Mouse (Mus musculus) liver, embryonic 13.5 days (tissue): ENCODE measurements at regions not wholly inside any gene's neighbourhood (a gene's known extent, or its start where the extent isn't known, plus 50 kb on each side); places are given as distances from the start of the nearest gene placed in this dataset.

ENCODE experiments used
- ATAC-seq: fragments of 200-750 bp; cut with Nextera tagmentation; 2 replicates; pipeline ENCODE4 v1.8.0; 2017; ENCODE audit warnings: low read depth, mild to moderate bottlenecking, moderate number of reproducible peaks, moderate library complexity
- DNase-seq: peaks from one replicate; pipeline ENCODE4 v3.0.0; 2022
- H3K27ac ChIP-seq: fragments of 300-500 bp; sonication (generic); 2 replicates; pipeline ENCODE4 v1.5.1; 2015; ENCODE audit warnings: moderate library complexity, mild to moderate bottlenecking, inconsistent platforms
- H3K27me3 ChIP-seq: fragments of 300-500 bp; sonication (generic); 2 replicates; pipeline ENCODE4 v1.6.1; 2015; ENCODE audit warnings: mild to moderate bottlenecking, inconsistent platforms
- H3K36me3 ChIP-seq: fragments of 300-500 bp; sonication (generic); 2 replicates; pipeline ENCODE4 v1.6.1; 2015; ENCODE audit warnings: mild to moderate bottlenecking, inconsistent platforms
- H3K4me1 ChIP-seq: fragments of 300-500 bp; sonication (generic); replicated peaks from 2 replicates; pipeline ENCODE4 v1.6.1; 2015; ENCODE audit warnings: inconsistent platforms
- H3K4me2 ChIP-seq: fragments of 300-500 bp; sonication (generic); 2 replicates; pipeline ENCODE4 v1.6.1; 2015; ENCODE audit warnings: inconsistent platforms, mild to moderate bottlenecking, moderate library complexity
- H3K4me3 ChIP-seq: fragments of 300-500 bp; sonication (generic); replicated peaks from 2 replicates; pipeline ENCODE4 v1.5.1; 2015; ENCODE audit warnings: mild to moderate bottlenecking, inconsistent platforms
- H3K9ac ChIP-seq: fragments of 300-500 bp; sonication (generic); 2 replicates; pipeline ENCODE4 v1.6.1; 2015; ENCODE audit warnings: mild to moderate bottlenecking, inconsistent platforms
- H3K9me3 ChIP-seq: fragments of 300-500 bp; sonication (generic); replicated peaks from 2 replicates; pipeline ENCODE4 v1.6.1; 2016; ENCODE audit warnings: inconsistent platforms
- WGBS: fragments of 180-500 bp; shearing (Covaris S2); methylation state at CpG from one replicate; pipeline ENCODE4 v1.1.7; 2015; ENCODE audit not compliant: insufficient replicate concordance; 5-methylcytosine and 5-hydroxymethylcytosine counted together

GRCm38 (mm10) chr16:29772609-29772988 lies 193.5 kb downstream of the Opa1 start:
- H3K4me2 ChIP-seq, result no peak overlapping the region
- no peaks in the 10 kb centered on the region for H3K27me3 ChIP-seq
- no peak overlapping the region for H3K9ac ChIP-seq
- no peak overlapping the region for H3K4me3 ChIP-seq
- no peak overlapping the region for H3K27ac ChIP-seq
- H3K4me1 ChIP-seq, result peaks cover 12% of the 10 kb centered on the region
- no peaks in the 10 kb centered on the region for H3K36me3 ChIP-seq
- WGBS, result 22% methylated on average over 12 of the region's 12 CpGs
- DNase-seq (no peak), ATAC-seq (no peak)
- H3K9me3 ChIP-seq, result no peaks in the 10 kb centered on the region

- WGBS, result 68% methylated on average over 6 of the region's 6 CpGs
- Histone ChIP-seq H3K27ac (no peak overlapping the region), H3K36me3 (no peaks in the 10 kb centered on the region), H3K27me3 (no peaks in the 10 kb centered on the region), H3K9me3 (no peaks in the 10 kb centered on the region), H3K9ac (no peak overlapping the region), H3K4me2 (no peak overlapping the region), H3K4me3 (no peak overlapping the region), H3K4me1 (peaks cover 12% of the 10 kb centered on the region)
- ATAC-seq, result no peak
- no peak for DNase-seq
Observed at GRCm38 (mm10) chr16:29773056-29773455, 193.9 kb downstream of the Opa1 start.

- no peak for DNase-seq
- Histone ChIP-seq H3K4me1 (peaks cover 12% of the 10 kb centered on the region), H3K4me2 (no peak overlapping the region), H3K9me3 (no peaks in the 10 kb centered on the region), H3K36me3 (no peaks in the 10 kb centered on the region), H3K27me3 (no peaks in the 10 kb centered on the region), H3K9ac (no peak overlapping the region), H3K27ac (no peak overlapping the region), H3K4me3 (no peak overlapping the region)
- WGBS, result 44% methylated on average over 2 of the region's 2 CpGs
- ATAC-seq, result no peak
Observed at GRCm38 (mm10) chr16:29774949-29775348, 195.8 kb downstream of the Opa1 start.

- no peaks in the 10 kb centered on the region for H3K36me3 ChIP-seq
- DNase-seq (no peak), ATAC-seq (no peak)
- 23% methylated on average over 5 of the region's 5 CpGs for WGBS
- no peaks in the 10 kb centered on the region for H3K9me3 ChIP-seq
- H3K9ac ChIP-seq, result no peak overlapping the region
- H3K4me3 ChIP-seq, result no peak overlapping the region
- H3K4me2 ChIP-seq, result no peak overlapping the region
- H3K27me3 ChIP-seq, result no peaks in the 10 kb centered on the region
- peaks cover 12% of the 10 kb centered on the region for H3K4me1 ChIP-seq
- no peak overlapping the region for H3K27ac ChIP-seq
Observed at GRCm38 (mm10) chr16:29775879-29776278, 196.7 kb downstream of the Opa1 start.

- Histone ChIP-seq H3K27ac (no peak overlapping the region), H3K4me3 (no peak overlapping the region), H3K9me3 (no peaks in the 10 kb centered on the region), H3K36me3 (no peaks in the 10 kb centered on the region), H3K9ac (no peak overlapping the region), H3K27me3 (no peaks in the 10 kb centered on the region), H3K4me2 (no peak overlapping the region), H3K4me1 (peaks cover 11% of the 10 kb centered on the region)
- 44% methylated on average over 4 of the region's 4 CpGs for WGBS
- no peak for ATAC-seq
- DNase-seq, result no peak
Observed at GRCm38 (mm10) chr16:29782441-29782840, 203.3 kb downstream of the Opa1 start.

- Histone ChIP-seq H3K9me3 (no peaks in the 10 kb centered on the region), H3K27ac (no peak overlapping the region), H3K4me2 (no peak overlapping the region), H3K36me3 (no peaks in the 10 kb centered on the region), H3K4me3 (no peak overlapping the region), H3K4me1 (peaks cover 31% of the 10 kb centered on the region), H3K9ac (no peak overlapping the region), H3K27me3 (no peaks in the 10 kb centered on the region)
- ATAC-seq, result no peak
- no peak for DNase-seq
- 90% methylated on average over 3 of the region's 3 CpGs for WGBS
Observed at GRCm38 (mm10) chr16:29785114-29785513, 206.0 kb downstream of the Opa1 start.

GRCm38 (mm10) chr16:29786540-29786939 lies 207.4 kb downstream of the Opa1 start:
- 69% methylated on average over 8 of the region's 8 CpGs for WGBS
- no peak overlapping the region for H3K27ac ChIP-seq
- no peak overlapping the region for H3K4me2 ChIP-seq
- H3K9me3 ChIP-seq, result no peaks in the 10 kb centered on the region
- no peaks in the 10 kb centered on the region for H3K36me3 ChIP-seq
- peaks cover 31% of the 10 kb centered on the region for H3K4me1 ChIP-seq
- DNase-seq (no peak), ATAC-seq (no peak)
- H3K27me3 ChIP-seq, result no peaks in the 10 kb centered on the region
- no peak overlapping the region for H3K9ac ChIP-seq
- no peak overlapping the region for H3K4me3 ChIP-seq

- Histone ChIP-seq H3K27ac (peak overlapping the region; percentile 80), H3K9me3 (no peaks in the 10 kb centered on the region), H3K36me3 (no peaks in the 10 kb centered on the region), H3K4me1 (peaks cover 26% of the 10 kb centered on the region), H3K4me3 (no peak overlapping the region), H3K4me2 (peak overlapping the region; percentile 23; the same call in 1 of the 2 replicates), H3K9ac (no peak overlapping the region), H3K27me3 (no peaks in the 10 kb centered on the region)
- WGBS, result 36% methylated on average over 5 of the region's 5 CpGs
- DNase-seq (peak; percentile 46), ATAC-seq (peak; percentile 82)
Observed at GRCm38 (mm10) chr16:29787633-29788511, 208.7 kb downstream of the Opa1 start.

- H3K27me3 ChIP-seq, result 0 out of 2 replicates have a peak, but pooled peaks cover under 1% of the 10 kb centered on the region
- ATAC-seq (no peak), DNase-seq (no peak)
- no peaks in the 10 kb centered on the region for H3K36me3 ChIP-seq
- H3K9me3 ChIP-seq, result no peaks in the 10 kb centered on the region
- no peak overlapping the region for H3K4me2 ChIP-seq
- H3K27ac ChIP-seq, result no peak overlapping the region
- H3K4me1 ChIP-seq, result peaks cover 24% of the 10 kb centered on the region
- no peak overlapping the region for H3K9ac ChIP-seq
- no peak overlapping the region for H3K4me3 ChIP-seq
- WGBS, result 83% methylated on average over 3 of the region's 3 CpGs
Observed at GRCm38 (mm10) chr16:29790064-29790463, 210.9 kb downstream of the Opa1 start.

- H3K27me3 ChIP-seq, result peaks cover 49% of the 10 kb centered on the region
- no peaks in the 10 kb centered on the region for H3K36me3 ChIP-seq
- WGBS, result 38% methylated on average over 3 of the region's 3 CpGs
- DNase-seq (no peak), ATAC-seq (no peak)
- peaks cover 8% of the 10 kb centered on the region for H3K4me1 ChIP-seq
- H3K4me3 ChIP-seq, result no peak overlapping the region
- no peaks in the 10 kb centered on the region for H3K9me3 ChIP-seq
- H3K4me2 ChIP-seq, result no peak overlapping the region
- H3K27ac ChIP-seq, result no peak overlapping the region
- H3K9ac ChIP-seq, result no peak overlapping the region
Observed at GRCm38 (mm10) chr16:29799250-29799649, 220.1 kb downstream of the Opa1 start.

- H3K27ac ChIP-seq, result no peak overlapping the region
- ATAC-seq, result no peak
Observed at GRCm38 (mm10) chr16:29799893-29800292, 220.8 kb downstream of the Opa1 start.

GRCm38 (mm10) chr16:29800457-29800856 lies 221.3 kb downstream of the Opa1 start:
- H3K9ac ChIP-seq, result no peak overlapping the region
- no peaks in the 10 kb centered on the region for H3K9me3 ChIP-seq
- H3K4me2 ChIP-seq, result no peak overlapping the region
- no peak overlapping the region for H3K27ac ChIP-seq
- ATAC-seq (no peak), DNase-seq (no peak)
- H3K36me3 ChIP-seq, result no peaks in the 10 kb centered on the region
- peaks cover 44% of the 10 kb centered on the region for H3K27me3 ChIP-seq
- H3K4me1 ChIP-seq, result peaks cover 8% of the 10 kb centered on the region
- H3K4me3 ChIP-seq, result no peak overlapping the region
- 31% methylated on average over 2 of the region's 2 CpGs for WGBS

More at GRCm38 (mm10) chr16:29799893-29800292, 220.8 kb downstream of the Opa1 start:
- 46% methylated on average over 3 of the region's 3 CpGs for WGBS
- H3K9ac ChIP-seq, result no peak overlapping the region
- H3K36me3 ChIP-seq, result no peaks in the 10 kb centered on the region
- H3K9me3 ChIP-seq, result no peaks in the 10 kb centered on the region
- H3K4me1 ChIP-seq, result peaks cover 8% of the 10 kb centered on the region
- no peak overlapping the region for H3K4me3 ChIP-seq
- H3K27me3 ChIP-seq, result peaks cover 49% of the 10 kb centered on the region
- H3K4me2 ChIP-seq, result no peak overlapping the region
- DNase-seq, result no peak
